Mouse (Mus musculus): ENCODE results near the gene Scrg1.
"Not testable (repeated sequence)": the region's sequence is repeated elsewhere in the genome, so short reads cannot be mapped to it uniquely, and the experiment has no call there.

The Scrg1 gene

DNA sequence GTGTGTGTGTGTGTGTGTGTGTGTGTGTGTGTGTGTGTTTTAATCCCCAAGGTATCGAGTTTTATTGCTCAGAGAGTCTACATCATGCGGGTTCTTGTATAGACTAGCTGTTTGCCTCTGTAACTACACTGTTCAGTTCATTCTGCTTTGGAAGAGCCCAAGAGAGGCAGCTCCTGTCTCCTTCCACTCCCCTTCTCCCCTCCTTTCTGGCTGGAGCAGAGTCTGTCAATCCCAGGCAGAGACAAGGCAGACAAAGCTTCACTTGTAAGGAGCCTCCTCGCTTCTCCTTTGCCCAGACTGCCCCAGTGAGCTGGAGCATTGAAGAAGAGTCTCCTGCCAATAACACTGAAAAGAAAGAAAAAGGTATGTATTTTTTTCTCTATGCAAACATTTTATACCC is at the start of gene Scrg1:
Gene Scrg1, plus strand, starts transcription at position 159 of the 400 bp plus-strand sequence.
- no peak for DNase-seq (ENCODE audit: low spot score in 2 of 2)

DNA sequence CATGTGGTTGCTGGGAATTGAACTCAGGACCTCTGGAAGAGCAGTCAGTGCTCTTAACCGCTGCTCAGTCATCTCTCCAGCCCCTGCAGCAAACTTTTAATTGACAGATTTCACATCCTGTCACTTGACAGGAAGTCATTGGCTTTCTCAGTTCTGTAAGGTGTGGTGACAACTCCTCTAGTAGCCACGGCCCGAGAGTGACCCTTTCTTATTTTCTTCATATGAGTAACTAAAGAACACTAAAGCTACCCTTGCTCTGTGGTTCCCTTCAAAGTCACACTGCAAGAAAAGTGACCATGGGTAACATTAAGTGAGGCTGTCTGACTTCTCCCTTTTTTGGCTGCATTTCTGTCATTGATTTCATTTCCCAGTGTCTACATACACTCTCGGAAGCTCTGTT is 49.4 kb upstream of the Scrg1 start:
- no peak for DNase-seq (ENCODE audit: low spot score in 2 of 2)

DNA sequence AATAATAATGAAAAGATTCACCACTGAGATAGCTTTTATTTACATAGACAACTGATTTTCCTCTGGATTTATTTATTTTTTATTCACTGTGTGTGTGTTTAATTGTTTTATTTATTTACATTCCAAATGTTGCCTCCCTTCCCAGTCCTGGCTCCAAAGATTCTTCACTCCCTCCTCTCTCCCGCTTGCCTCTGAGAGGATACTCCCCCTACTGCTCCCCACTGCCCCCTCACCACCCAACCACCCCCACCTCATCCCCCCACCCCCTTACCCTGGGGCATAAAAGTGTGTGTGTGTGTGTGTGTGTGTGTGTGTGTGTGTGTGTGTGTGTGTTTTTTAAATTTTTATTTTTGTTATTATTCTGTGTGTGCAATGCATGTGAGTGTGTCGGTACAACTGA is 46.4 kb upstream of the Scrg1 start:
- DNase-seq (ENCODE audit: low spot score in 2 of 2), result no peak

DNA sequence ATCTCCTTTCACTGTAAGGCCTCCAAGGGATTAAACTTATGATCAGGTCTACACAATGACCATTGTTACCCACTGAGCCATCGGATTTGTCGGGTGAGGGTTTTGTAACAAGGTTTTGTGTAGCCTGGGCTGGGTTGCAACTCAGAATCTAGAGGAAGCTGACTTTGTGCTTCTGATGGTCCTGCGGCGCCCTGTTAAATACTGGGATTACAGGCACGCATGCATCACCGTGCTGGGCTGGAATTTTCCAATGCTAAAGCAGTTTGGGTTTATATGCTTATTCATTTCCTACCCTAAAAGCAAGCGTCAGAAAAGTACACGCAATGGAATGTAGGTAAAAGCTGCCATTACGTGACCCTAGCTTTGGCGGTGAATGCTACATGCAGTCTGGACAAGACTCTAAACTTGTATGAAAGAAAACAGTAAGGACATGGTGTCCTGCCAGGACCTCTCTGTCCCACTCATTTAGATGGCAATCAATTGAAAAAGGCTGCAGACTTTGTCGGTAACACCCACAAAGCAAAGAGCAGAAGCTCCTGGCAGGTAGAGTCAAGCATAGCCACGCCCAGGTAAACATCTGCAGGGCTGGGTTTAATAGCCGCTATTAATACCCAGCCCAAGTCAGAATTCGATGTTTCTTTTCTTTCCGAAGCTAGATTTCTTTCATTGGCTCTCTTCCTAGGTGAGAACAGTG is 45.8 kb upstream of the Scrg1 start:
- DNase-seq (ENCODE audit: low spot score in 2 of 2), result no peak

DNA sequence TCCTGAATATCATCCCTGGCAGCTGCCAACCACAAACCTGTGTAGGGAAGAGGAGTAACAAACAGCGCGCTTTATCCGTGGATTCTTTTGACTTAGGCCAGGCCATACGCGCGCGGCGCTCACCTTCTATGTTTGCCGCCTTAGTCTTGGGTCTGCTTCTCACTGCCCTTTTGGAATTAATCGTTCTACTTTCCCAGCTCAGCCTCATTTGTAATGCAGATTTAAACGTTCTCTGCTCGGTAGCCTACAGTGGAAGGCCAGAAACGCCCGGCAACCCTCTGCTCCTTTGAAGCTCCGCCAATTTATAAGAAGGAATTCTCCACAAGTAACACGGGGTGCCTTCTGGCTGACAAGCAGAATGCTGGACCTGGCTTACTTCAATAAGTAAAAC is 45.3 kb upstream of the Scrg1 start:
- DNase-seq (ENCODE audit: low spot score in 2 of 2), result no peak

DNA sequence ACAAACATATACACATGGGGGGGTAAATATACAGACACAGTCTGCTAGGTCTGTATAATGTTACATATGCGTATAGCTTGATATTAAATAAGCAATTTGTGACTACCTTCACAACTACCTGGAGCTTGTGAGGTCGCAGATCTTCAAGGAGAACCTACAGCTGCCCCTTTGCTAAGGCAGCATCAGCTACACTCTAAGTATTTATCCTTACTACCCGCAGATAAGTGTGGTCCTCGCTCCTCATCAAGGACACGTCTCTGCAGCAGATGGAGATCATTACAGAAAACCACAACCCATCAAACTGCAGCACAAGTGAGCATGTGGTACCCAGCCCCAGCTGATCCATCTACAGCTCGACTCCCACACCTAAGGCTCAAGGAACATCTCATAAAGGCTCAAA is 44.4 kb upstream of the Scrg1 start:
- DNase-seq (ENCODE audit: low spot score in 2 of 2), result no peak

DNA sequence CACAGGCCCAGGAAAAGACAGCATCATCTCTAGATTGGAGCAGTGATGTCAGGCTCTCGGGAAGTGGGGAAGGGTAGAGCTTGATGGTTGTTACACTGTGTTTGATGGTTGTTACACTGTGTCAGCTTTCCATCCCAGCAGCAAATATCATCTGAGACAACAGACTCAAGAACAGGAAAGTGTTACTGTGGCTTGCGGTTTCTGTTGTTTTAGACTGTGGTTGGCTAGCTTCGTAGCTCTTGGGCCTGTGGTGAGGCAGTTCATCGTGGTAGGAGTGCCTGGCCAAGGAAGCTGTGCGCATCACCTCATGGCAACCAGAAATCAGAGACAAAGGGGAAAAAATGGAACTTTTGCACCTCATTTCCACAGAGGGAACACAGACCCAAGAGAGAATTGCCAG is 38.9 kb upstream of the Scrg1 start:
- DNase-seq (ENCODE audit: low spot score in 2 of 2), result no peak

DNA sequence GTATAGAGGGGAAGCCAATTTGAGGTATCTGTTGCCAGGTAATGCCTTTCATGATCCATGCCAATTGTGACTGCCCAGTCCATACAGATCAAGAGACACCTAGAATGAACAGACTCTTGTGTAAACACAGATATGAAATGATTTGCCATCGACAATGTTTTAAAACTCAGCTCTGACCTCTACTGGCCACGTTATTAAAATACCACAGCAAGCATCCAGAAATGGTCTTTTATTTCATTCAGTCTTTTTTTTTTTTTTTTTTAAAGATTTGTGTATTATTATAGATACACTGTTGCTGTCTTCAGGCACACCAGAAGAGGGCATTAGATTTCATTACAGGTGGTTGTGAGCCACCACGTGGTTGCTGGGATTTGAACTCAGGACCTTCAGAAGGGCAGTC is 29.6 kb upstream of the Scrg1 start:
- DNase-seq (ENCODE audit: low spot score in 2 of 2), result peak in 1 of 2 experiments; percentile 31

DNA sequence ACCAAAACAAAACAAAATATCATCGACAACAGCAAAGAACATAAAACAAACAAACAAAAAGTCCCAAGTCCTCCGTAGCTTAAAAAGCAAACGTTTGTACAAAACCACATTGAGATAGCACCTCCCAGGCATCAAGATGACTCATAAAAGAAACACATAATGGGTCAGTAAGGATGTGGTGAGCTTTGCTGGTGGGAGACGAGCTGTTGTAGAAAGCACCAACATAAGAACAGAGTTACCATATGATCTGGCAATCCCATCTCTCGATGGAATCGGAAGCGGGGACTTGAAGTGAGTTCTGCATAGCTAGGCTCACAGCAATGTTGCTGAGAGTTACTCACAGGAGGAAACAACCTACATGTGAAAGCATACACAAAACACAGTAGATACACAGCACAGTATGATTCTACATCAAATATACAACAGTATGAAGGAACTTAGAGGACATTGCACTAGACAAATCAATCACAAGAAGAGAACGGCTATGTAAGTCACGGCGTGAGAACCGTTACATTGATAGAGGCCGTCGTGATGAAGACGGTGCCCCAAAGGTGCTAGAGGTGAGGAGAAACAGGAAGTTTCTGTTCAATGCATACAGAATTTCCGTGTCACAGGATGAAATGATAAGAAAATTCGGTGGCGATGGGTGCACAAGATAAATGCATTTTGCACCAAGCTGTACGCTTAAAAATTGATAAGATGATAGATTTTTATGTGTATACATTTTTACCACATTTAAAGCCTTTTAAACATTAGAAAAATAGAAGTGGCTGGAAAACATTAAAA is 27.9 kb upstream of the Scrg1 start:
- DNase-seq (ENCODE audit: low spot score in 2 of 2), result no peak

DNA sequence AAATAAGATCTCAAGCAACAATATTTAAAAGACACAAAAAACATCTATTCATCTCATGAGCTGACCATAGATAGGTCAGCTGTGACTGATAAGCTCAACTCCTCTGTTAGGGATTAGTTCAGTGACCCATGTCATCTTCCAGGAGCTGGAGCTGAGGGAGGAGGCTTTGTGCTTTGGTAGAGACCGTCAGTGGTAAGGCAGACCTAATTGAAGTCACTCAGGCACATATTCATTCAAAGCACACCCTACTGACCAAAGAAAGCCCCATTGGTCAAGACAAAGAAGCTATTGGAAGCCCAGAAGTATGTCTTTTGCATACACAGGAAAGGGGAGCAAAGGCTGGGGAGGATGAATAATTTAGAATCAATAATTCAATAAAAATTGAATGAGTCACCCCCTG is 27.2 kb upstream of the Scrg1 start:
- no peak for DNase-seq (ENCODE audit: low spot score in 2 of 2)

DNA sequence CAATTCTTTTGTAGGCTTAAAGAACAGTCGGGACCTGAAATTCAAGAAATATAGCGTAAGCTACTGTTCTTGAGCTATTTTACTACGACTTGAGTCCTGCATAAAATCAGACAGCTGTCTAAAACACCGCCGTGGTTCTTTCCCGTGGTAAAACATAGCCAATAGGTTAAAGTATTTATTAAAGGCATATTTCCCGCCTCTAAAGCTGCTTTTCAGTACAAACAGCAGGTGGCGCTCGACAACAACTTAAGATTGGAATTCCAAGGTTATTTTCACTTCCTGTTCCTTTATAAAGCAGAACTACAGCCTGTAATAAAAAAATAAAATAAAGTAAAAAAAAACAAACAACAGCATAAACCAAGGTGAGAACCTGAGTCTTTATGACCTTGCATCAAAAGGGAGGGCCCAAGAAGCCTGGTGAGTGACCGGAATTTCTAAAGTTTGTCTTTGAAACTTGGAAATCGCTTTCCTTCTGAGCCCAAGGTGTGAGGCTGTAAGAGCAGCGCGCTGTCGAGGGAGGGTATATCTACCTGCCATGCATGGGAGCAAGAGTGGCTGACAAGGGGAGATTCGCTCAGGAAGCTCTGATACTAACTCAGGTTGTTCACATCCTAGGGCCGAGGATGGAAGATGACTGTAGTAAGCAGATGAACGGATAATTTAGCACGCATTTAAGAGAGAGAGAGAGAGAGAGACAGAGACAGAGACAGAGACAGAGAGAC is 26.4 kb upstream of the Scrg1 start:
- DNase-seq (ENCODE audit: low spot score in 2 of 2), result peak; percentile 55 to 82

DNA sequence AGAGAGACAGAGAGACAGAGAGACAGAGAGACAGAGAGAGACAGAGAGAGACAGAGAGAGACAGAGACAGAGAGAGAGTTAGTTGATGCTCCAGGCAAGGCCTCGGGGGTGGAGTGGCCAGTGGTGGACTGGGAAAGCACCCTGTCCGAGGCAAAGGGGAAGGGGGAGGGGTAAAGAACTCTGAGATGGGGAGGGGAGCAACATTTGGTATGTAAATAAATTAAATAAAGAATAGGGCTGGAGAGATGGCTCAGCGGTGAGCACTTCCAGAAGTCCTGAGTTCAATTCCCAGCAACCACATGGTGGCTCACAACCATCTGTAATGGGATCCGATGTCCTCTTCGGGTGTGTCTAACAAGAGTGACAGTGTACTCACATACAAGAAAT is 25.8 kb upstream of the Scrg1 start:
- not testable (repeated sequence) for DNase-seq (ENCODE audit: low spot score in 2 of 2)

DNA sequence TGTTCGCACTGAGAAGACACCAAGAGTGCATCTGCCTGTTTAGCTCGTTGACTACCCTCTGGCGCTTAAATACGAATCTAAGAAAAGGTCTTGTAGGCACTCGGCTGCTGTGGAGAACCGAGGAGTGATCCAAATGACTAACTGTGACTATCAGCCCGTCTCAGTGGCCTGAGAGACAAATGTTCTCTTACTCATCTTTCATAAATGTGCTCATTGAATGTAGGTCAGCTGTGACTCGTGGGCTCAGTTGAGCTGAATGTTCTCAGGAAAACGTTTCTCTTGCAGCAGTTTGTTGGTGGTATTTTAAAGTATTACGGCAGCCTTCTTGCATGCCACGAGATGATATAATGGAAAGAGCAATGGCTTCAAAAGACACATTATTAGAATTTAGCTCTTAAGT is 24.8 kb upstream of the Scrg1 start:
- no peak for DNase-seq (ENCODE audit: low spot score in 2 of 2)

DNA sequence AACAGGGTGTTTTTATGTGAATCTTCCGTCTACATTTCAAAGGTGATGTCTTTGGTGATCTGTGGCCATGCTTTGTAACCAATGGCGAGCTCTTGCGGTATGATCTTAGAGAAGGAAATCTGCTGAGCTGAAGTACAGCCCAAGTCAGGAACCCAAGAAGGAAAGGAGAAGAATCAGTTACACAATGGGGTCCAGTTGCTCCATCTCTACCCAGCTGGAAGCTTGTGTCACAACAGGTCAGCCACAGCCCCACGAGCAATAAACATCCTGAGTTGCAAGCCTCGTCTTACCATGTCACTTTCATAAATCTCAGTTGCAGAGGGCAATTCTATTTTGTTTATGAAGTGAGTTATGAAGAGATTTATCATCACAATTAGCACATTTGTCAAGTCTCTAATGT is 22.9 kb upstream of the Scrg1 start:
- DNase-seq (ENCODE audit: low spot score in 2 of 2), result no peak

DNA sequence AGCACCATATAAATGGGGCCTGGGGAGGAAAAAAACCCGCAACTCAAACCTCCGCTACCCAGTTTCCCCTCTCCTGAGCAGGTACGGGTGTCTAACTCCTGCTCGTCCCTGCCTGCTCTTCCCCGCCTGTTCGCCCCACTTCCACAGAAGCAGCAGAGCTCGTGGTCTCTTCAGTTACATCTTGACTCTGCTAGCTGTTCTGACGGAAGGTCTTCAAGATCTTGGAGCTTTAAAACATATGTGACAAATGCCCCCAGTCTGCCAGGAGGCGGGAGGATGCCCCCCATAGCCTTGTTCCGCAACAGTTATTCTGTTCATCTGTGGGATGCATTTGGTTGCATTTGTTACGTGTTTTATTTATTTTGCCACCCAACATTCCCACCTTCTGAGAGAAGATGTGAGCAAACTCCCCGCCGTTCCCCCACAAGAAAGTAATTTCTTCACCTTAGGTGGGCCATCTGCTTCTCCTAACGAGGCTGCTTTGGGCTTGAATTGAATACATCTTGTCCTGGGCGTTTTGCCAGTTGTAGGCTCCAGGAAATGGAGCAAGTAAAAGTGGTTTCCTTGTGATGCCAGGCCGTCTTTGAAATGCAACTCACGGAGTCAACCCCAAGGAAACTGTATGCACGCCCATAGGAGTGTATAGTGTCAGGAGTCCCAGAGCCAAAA is 19.8 kb upstream of the Scrg1 start:
- DNase-seq (ENCODE audit: low spot score in 2 of 2), result no peak

DNA sequence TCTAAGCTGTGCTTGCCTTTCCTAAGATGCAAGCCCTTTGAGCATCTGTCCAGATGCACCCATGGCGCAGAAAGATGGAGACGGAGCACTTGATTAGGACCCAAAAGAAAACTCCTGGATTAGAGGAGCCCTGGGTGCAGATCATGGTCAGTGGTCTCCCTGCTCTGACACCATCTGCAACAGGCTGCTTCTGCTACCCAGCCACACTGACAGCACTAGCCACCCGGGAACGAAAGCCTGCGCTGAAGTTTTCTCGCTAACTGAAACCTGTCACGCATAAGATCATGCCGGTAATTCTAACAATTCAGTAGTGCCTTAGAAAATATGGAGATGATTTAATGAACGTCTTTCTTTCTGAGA is 19.3 kb upstream of the Scrg1 start:
- DNase-seq (ENCODE audit: low spot score in 2 of 2), result no peak

DNA sequence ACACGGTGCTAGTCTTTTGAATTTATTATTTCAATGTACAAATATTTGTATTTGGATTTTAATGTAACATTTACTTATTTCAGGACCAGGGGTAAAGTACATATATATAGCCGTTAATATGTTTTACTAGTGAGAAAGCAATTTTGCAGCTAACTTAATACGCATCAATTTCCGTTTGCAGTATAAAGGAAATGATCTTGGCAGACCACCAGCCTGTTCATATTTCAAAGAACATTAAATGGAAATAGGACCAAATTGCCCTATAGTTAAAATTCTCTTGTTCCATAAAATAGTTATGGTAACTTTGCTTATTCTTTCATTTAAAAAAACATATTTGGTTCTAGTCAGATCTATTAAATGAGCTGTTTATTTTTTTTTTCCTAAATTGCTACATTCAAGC is 14.6 kb upstream of the Scrg1 start:
- DNase-seq (ENCODE audit: low spot score in 2 of 2), result no peak

DNA sequence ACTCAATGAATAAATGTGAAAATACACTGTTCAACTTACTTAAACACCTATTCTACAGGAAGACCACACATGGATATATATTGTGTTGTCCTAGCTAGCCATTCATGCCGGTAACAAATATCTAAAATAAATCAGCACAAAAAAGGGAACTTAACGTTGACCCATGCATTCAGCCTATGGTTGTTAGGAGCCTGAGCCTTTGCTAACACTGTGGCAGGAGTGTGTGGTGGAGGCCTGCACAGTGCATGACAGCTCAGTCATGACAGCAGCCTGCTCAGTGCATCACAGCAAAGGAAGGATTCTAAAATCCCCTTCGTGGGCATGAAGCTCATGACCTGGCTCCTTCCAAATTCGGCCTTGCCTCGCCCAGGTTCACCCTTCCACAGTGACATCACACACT is 14.2 kb upstream of the Scrg1 start:
- DNase-seq (ENCODE audit: low spot score in 2 of 2), result no peak

DNA sequence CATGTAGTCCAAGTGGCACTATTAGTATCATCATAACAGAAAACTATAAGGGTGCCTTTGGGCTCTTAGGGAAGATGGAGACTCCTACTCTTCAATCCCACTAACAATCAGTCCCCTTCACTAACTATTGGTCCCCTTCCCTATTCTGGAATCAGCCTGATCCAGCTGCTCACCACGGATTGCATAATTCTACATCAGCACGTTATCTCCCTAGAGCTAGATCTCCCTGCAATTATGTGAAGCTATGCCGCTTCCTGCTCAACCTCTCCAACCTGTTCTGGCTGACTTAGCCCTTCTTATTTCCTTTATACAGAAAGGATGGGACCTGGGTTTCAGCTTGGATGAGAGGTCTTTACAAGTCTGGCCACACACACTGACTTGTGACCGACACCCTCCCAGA is 12.4 kb upstream of the Scrg1 start:
- DNase-seq (ENCODE audit: low spot score in 2 of 2), result no peak

DNA sequence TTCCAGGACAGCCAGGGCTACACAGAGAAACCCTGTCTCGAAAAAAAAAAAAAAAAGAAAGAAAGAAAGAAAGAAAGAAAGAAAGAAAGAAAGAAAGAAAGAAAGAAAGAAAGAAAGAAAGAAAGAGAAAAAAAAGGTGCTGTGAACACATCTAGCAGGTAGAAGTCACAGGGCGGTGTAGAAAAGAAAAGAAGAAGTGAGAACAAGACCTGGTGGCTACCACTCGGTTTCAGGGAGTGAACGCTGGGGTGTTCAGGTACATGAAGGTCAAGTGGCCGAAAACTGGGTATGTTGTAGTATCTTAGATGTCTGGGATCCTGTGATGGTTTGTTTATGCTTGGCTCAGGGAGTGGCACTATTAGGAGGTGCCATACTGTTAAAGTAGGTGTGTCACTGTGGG is 9.8 kb upstream of the Scrg1 start:
- DNase-seq (ENCODE audit: low spot score in 2 of 2), result not testable (repeated sequence)

DNA sequence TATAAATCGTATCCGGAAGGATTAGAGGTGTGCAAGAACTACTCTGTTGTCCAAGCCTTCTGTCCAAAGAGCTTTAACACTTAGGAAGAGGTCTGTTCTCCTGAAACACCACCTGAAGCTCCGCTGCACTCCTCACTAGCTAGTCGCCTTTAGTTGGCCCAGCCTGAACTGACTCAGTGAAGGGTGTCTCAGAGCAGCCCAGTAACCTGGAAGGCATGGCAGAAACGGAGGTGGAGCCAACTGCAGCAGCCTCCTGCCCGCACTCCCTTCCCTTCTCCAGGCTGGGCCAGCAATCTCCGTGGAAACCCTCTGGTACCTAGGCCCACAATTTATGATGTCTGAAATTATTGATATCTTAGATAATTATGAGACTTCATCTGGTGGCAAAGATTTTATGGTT is 5.0 kb upstream of the Scrg1 start:
- DNase-seq (ENCODE audit: low spot score in 2 of 2), result no peak

DNA sequence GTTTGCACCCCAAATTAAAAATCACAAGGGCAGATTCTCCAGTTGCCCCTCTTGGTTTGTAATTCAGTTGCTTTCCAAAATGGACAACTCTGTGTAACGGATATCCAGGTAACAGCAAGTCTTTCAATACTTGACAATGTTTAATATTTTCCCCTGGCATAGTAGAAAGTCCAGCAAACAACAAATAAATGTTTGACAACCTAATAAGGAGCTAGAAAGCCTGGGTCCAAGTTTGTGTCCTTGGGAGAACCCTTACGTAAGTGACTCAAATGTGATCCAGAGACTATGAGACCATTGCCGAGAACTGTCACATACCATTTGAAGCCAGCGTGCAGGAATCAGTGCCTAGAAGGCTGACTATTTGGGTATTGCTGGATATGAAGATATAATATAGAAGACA is 3.8 kb upstream of the Scrg1 start:
- DNase-seq (ENCODE audit: low spot score in 2 of 2), result no peak

DNA sequence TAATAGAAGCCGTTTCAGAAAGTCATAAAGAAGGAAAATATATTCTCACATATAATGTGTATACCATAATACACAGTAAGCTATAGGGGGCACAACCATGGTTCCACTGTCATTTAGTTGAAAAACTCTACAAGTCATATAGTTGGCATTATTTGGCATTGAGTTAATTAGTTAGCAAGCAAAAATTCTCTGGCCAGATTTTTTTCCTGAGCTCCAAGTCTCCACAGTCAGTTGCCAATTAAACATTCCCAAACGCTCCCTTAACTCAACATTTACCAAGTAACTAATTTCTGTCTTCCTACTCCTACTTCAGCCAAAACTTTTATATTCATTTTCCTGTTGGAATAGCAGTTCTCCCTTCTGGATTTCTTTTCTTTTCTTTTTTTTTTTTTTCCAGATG is 2.4 kb upstream of the Scrg1 start:
- DNase-seq (ENCODE audit: low spot score in 2 of 2), result no peak

Measured in spleen, postnatal 10 days (tissue).